Comparison of ENCODE assay signal across 13 mouse cellular contexts in genomic region chr1:75844981-75845380, GRCm38 (mm10).
DNase-seq lines count a peak whose midpoint lies in the region; ATAC-seq and TF ChIP-seq lines count a peak whose summit lies in the region.
"Had no signal": no experiment of that assay in that cellular context is flagged by ENCODE, and none has a peak within 500 bp of the region (broad histone marks: within the 10 kb centered on the region; RNA-seq: fewer than 3 reads in every experiment).

No protein-coding gene starts in this region.

- H3K4me3 ChIP-seq in hindbrain, embryonic 11.5 days (ENCODE audit: low read depth, low read length) = no peak overlapping the region
- H3K4me3 ChIP-seq in hindbrain, embryonic 14.5 days (replicated peaks; ENCODE audit: low read length) = no peak overlapping the region
- no peak overlapping the region for H3K4me3 ChIP-seq in forebrain, embryonic 13.5 days
- H3K4me3 ChIP-seq in limb, embryonic 15.5 days = no peak overlapping the region
- no peak overlapping the region for H3K4me3 ChIP-seq in intestine, postnatal 0 days (ENCODE audit: low read depth, low read length)
- H3K4me3 ChIP-seq: kidney, embryonic 15.5 days; liver, embryonic 13.5 days had no signal

- 0 out of 2 replicates have a peak, but pooled peaks cover 2% of the 10 kb centered on the region for H3K4me1 ChIP-seq in hindbrain, embryonic 11.5 days (replicated peaks; ENCODE audit: control insufficient read depth, insufficient read depth, low read length)
- no peaks in the 10 kb centered on the region for H3K4me1 ChIP-seq in hindbrain, embryonic 14.5 days (replicated peaks; ENCODE audit: control insufficient read depth, insufficient read depth, low read length)
- H3K4me1 ChIP-seq in forebrain, embryonic 13.5 days = peaks cover 24% of the 10 kb centered on the region
- peaks cover 38% of the 10 kb centered on the region for H3K4me1 ChIP-seq in limb, embryonic 15.5 days
- H3K4me1 ChIP-seq in intestine, postnatal 0 days (replicated peaks; ENCODE audit: control insufficient read depth, insufficient read depth, low read length) = no peaks in the 10 kb centered on the region
- H3K4me1 ChIP-seq: liver, embryonic 13.5 days had no signal

- no peaks in the 10 kb centered on the region for H3K27me3 ChIP-seq in hindbrain, embryonic 11.5 days (ENCODE audit: control insufficient read depth, insufficient read depth, low read length)
- H3K27me3 ChIP-seq in hindbrain, embryonic 14.5 days (ENCODE audit: control insufficient read depth, insufficient read depth, low read length) = no peaks in the 10 kb centered on the region
- H3K27me3 ChIP-seq in forebrain, embryonic 13.5 days = no peaks in the 10 kb centered on the region
- H3K27me3 ChIP-seq in limb, embryonic 15.5 days = no peaks in the 10 kb centered on the region
- H3K27me3 ChIP-seq in intestine, postnatal 0 days (replicated peaks; ENCODE audit: control insufficient read depth, insufficient read depth, low read length) = no peaks in the 10 kb centered on the region
- H3K27me3 ChIP-seq: kidney, embryonic 15.5 days; liver, embryonic 13.5 days had no signal

- no peak overlapping the region for H3K4me2 ChIP-seq in hindbrain, embryonic 11.5 days (replicated peaks; ENCODE audit: low read depth, low read length)
- H3K4me2 ChIP-seq in hindbrain, embryonic 14.5 days (replicated peaks) = no peak overlapping the region
- H3K4me2 ChIP-seq in forebrain, embryonic 13.5 days = no peak overlapping the region
- H3K4me2 ChIP-seq in limb, embryonic 15.5 days = no peak overlapping the region
- no peak overlapping the region for H3K4me2 ChIP-seq in intestine, postnatal 0 days (replicated peaks; ENCODE audit: low read depth)
- H3K4me2 ChIP-seq: kidney, embryonic 15.5 days; liver, embryonic 13.5 days had no signal

- no peak for ATAC-seq in hindbrain, embryonic 11.5 days (ENCODE audit: low FRiP score)
- no peak for ATAC-seq in hindbrain, embryonic 14.5 days (ENCODE audit: low FRiP score)
- ATAC-seq in forebrain, embryonic 13.5 days = no peak
- 0 out of 2 replicates have a peak, but pooled peaks have one; percentile 25 for ATAC-seq in limb, embryonic 15.5 days (ENCODE audit: insufficient number of reproducible peaks, low FRiP score, low TSS enrichment, low read depth)
- ATAC-seq in intestine, postnatal 0 days = no peak

- no peak overlapping the region for H3K27ac ChIP-seq in hindbrain, embryonic 11.5 days (ENCODE audit: low read depth, low read length)
- no peak overlapping the region for H3K27ac ChIP-seq in hindbrain, embryonic 14.5 days
- H3K27ac ChIP-seq in forebrain, embryonic 13.5 days = peak overlapping the region; percentile 17; the same call in 1 of the 2 replicates
- peak overlapping the region; percentile 64 for H3K27ac ChIP-seq in limb, embryonic 15.5 days
- no peak overlapping the region for H3K27ac ChIP-seq in intestine, postnatal 0 days (ENCODE audit: low read depth, low read length)
- H3K27ac ChIP-seq: kidney, embryonic 15.5 days; liver, embryonic 13.5 days had no signal

- DNase-seq in hindbrain, embryonic 11.5 days (ENCODE audit: low spot score) = peak; percentile 27
- no peak for DNase-seq in hindbrain, embryonic 14.5 days (ENCODE audit: low spot score)
- DNase-seq in R1 (ENCODE audit: low read depth, low spot score) = peak; percentile 23
- DNase-seq in B cell, adult 2 months = no peak
- DNase-seq in spleen, adult 12 weeks (ENCODE audit: low spot score) = no peak
- DNase-seq: adrenal gland, postnatal 25 days; layer of hippocampus, postnatal 36 days; liver, embryonic 13.5 days; lung, postnatal 4 days had no signal

- H3K9ac ChIP-seq in hindbrain, embryonic 11.5 days (ENCODE audit: low read depth, low read length) = no peak overlapping the region
- no peak overlapping the region for H3K9ac ChIP-seq in hindbrain, embryonic 14.5 days
- no peak overlapping the region for H3K9ac ChIP-seq in forebrain, embryonic 13.5 days
- H3K9ac ChIP-seq in limb, embryonic 15.5 days = no peak overlapping the region
- no peak overlapping the region for H3K9ac ChIP-seq in intestine, postnatal 0 days (ENCODE audit: low read depth, low read length)
- H3K9ac ChIP-seq: kidney, embryonic 15.5 days; liver, embryonic 13.5 days had no signal

- WGBS in hindbrain, embryonic 11.5 days = 34% methylated on average over 7 of the region's 7 CpGs
- WGBS in hindbrain, embryonic 14.5 days = 28% methylated on average over 7 of the region's 7 CpGs
- 24% methylated on average over 7 of the region's 7 CpGs for WGBS in forebrain, embryonic 13.5 days
- WGBS in limb, embryonic 15.5 days = 30% methylated on average over 7 of the region's 7 CpGs
- WGBS in intestine, postnatal 0 days = 39% methylated on average over 7 of the region's 7 CpGs

- H3K36me3 ChIP-seq in hindbrain, embryonic 11.5 days (ENCODE audit: control insufficient read depth, insufficient read depth, low read length) = no peaks in the 10 kb centered on the region
- no peaks in the 10 kb centered on the region for H3K36me3 ChIP-seq in hindbrain, embryonic 14.5 days (replicated peaks; ENCODE audit: control insufficient read depth, insufficient read depth)
- no peaks in the 10 kb centered on the region for H3K36me3 ChIP-seq in forebrain, embryonic 13.5 days (ENCODE audit: poor library complexity, severe bottlenecking)
- H3K36me3 ChIP-seq in limb, embryonic 15.5 days = no peaks in the 10 kb centered on the region
- no peaks in the 10 kb centered on the region for H3K36me3 ChIP-seq in intestine, postnatal 0 days (ENCODE audit: control insufficient read depth, insufficient read depth)
- H3K36me3 ChIP-seq: kidney, embryonic 15.5 days; liver, embryonic 13.5 days had no signal

- no peaks in the 10 kb centered on the region for H3K9me3 ChIP-seq in hindbrain, embryonic 11.5 days (ENCODE audit: control insufficient read depth, low read length)
- no peaks in the 10 kb centered on the region for H3K9me3 ChIP-seq in hindbrain, embryonic 14.5 days (ENCODE audit: control insufficient read depth, low read length)
- H3K9me3 ChIP-seq in forebrain, embryonic 13.5 days (replicated peaks) = no peaks in the 10 kb centered on the region
- H3K9me3 ChIP-seq in limb, embryonic 15.5 days = no peaks in the 10 kb centered on the region
- H3K9me3 ChIP-seq in intestine, postnatal 0 days (ENCODE audit: control insufficient read depth) = no peaks in the 10 kb centered on the region
- H3K9me3 ChIP-seq: kidney, embryonic 15.5 days; liver, embryonic 13.5 days had no signal

- TF ChIP-seq CTCF in intestine, postnatal 0 days (IDR thresholded peaks at IDR 0.05; ENCODE audit: low read depth) = no peak

Comparison
In these comparisons a context has a peak if more than half of its experiments do, and no peak if none do; other contexts are left out.
1. DNase-seq: peak in hindbrain, embryonic 11.5 days (single experiment) and R1 (single experiment); none in hindbrain, embryonic 14.5 days (single experiment), B cell, adult 2 months (0 of 2) and spleen, adult 12 weeks (single experiment).
2. H3K27ac ChIP-seq: peak in forebrain, embryonic 13.5 days (single experiment) and limb, embryonic 15.5 days (single experiment); none in hindbrain, embryonic 11.5 days (single experiment), hindbrain, embryonic 14.5 days (single experiment) and intestine, postnatal 0 days (single experiment).